In the genomic region with DNA sequence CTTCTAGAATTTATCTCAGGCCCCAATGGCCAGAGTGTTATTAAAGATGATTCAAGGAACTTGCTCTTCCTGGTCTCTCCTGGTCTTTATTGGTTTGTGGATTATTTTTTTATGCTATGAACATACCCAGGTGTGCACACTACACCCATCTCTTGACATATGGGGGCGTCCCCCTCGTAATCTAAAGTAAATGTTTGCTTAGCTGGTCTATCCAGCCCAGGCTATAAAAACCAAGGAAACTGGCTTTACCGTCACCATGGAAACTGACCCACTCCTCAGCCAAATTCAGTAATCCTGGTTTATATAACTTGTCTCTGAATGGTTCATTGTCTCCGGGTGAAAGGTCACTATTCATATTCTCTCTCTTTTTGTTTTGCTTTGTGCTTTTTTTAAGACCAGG, we compare ENCODE assay signal across 23 mouse cellular contexts. TPM values are rescaled to one million over a fixed set of nuclear protein-coding genes. Genes with fewer than 3 reads are reported as not detected.
DNase-seq lines count a peak whose midpoint lies in the region; ATAC-seq and TF ChIP-seq lines count a peak whose summit lies in the region.
"Had no signal": no experiment of that assay in that cellular context is flagged by ENCODE, and none has a peak within 500 bp of the region (broad histone marks: within the 10 kb centered on the region; RNA-seq: fewer than 3 reads in every experiment).

No protein-coding gene starts in this region.

- H3K27me3 ChIP-seq in lung, embryonic 16.5 days (ENCODE audit: control insufficient read depth, insufficient read depth, low read depth, low read length) = no peaks in the 10 kb centered on the region
- H3K27me3 ChIP-seq in embryonic facial prominence, embryonic 14.5 days (replicated peaks; ENCODE audit: control insufficient read depth, insufficient read depth, low read length) = no peaks in the 10 kb centered on the region
- H3K27me3 ChIP-seq in small intestine, adult 2 months (ENCODE audit: control insufficient read depth, insufficient read depth, low read length) = no peaks in the 10 kb centered on the region
- H3K27me3 ChIP-seq: embryonic facial prominence, embryonic 12.5 days; forebrain, embryonic 12.5 days; heart, embryonic 15.5 days had no signal

- H3K4me2 ChIP-seq in lung, embryonic 16.5 days (ENCODE audit: low read depth, low read length) = no peak overlapping the region
- H3K4me2 ChIP-seq in embryonic facial prominence, embryonic 14.5 days (ENCODE audit: low read depth, low read length) = no peak overlapping the region
- H3K4me2 ChIP-seq: embryonic facial prominence, embryonic 12.5 days; forebrain, embryonic 12.5 days; heart, embryonic 15.5 days; hindbrain, embryonic 14.5 days had no signal

- no peaks in the 10 kb centered on the region for H3K36me3 ChIP-seq in lung, embryonic 16.5 days (ENCODE audit: control insufficient read depth, insufficient read depth, low read length)
- H3K36me3 ChIP-seq in embryonic facial prominence, embryonic 14.5 days (ENCODE audit: control insufficient read depth, insufficient read depth, low read length) = no peaks in the 10 kb centered on the region
- H3K36me3 ChIP-seq in small intestine, adult 2 months (ENCODE audit: control insufficient read depth, insufficient read depth, low read length) = no peaks in the 10 kb centered on the region
- H3K36me3 ChIP-seq: embryonic facial prominence, embryonic 12.5 days; forebrain, embryonic 12.5 days; heart, embryonic 15.5 days had no signal

- no peaks in the 10 kb centered on the region for H3K9me3 ChIP-seq in lung, embryonic 16.5 days (ENCODE audit: control insufficient read depth, low read length)
- no peaks in the 10 kb centered on the region for H3K9me3 ChIP-seq in embryonic facial prominence, embryonic 14.5 days (ENCODE audit: control insufficient read depth, low read length)
- H3K9me3 ChIP-seq: embryonic facial prominence, embryonic 12.5 days; forebrain, embryonic 12.5 days; heart, embryonic 15.5 days had no signal

- TF ChIP-seq CTCF in brain, embryonic 14.5 days (IDR thresholded peaks at IDR 0.05; ENCODE audit: borderline replicate concordance, extremely low read depth, insufficient read depth, insufficient read length) = no peak
- TF ChIP-seq CTCF in small intestine, adult 2 months (IDR thresholded peaks at IDR 0.05; ENCODE audit: extremely low read depth, insufficient read length, insufficient replicate concordance, low read depth, low read length) = no peak

- H3K9ac ChIP-seq in lung, embryonic 16.5 days (ENCODE audit: low read length) = no peak overlapping the region
- no peak overlapping the region for H3K9ac ChIP-seq in embryonic facial prominence, embryonic 14.5 days (ENCODE audit: low read depth, low read length)
- H3K9ac ChIP-seq: embryonic facial prominence, embryonic 12.5 days; forebrain, embryonic 12.5 days; heart, embryonic 15.5 days; hindbrain, embryonic 14.5 days had no signal

- 43% methylated on average over 4 of the region's 4 CpGs for WGBS in lung, embryonic 16.5 days
- WGBS in embryonic facial prominence, embryonic 14.5 days = 68% methylated on average over 4 of the region's 4 CpGs
- WGBS in small intestine, adult 2 months = 24% methylated on average over 4 of the region's 4 CpGs

- no peak for TF ChIP-seq POLR2A in brain, embryonic 14.5 days (IDR thresholded peaks at IDR 0.05; ENCODE audit: borderline replicate concordance, extremely low read depth, insufficient read depth, insufficient read length, poor library complexity, severe bottlenecking)
- no peak for TF ChIP-seq POLR2A in small intestine, adult 2 months (IDR thresholded peaks at IDR 0.05; ENCODE audit: low read depth, low read length)

- peaks cover 14% of the 10 kb centered on the region for H3K4me1 ChIP-seq in lung, embryonic 16.5 days (replicated peaks; ENCODE audit: control insufficient read depth, insufficient read depth, low read length)
- H3K4me1 ChIP-seq in embryonic facial prominence, embryonic 14.5 days (ENCODE audit: control insufficient read depth, insufficient read depth, low read length) = no peaks in the 10 kb centered on the region
- H3K4me1 ChIP-seq in small intestine, adult 2 months (ENCODE audit: control insufficient read depth, insufficient read depth, insufficient read length, low read length) = 0 out of 2 replicates have a peak, but pooled peaks cover 2% of the 10 kb centered on the region
- H3K4me1 ChIP-seq: embryonic facial prominence, embryonic 12.5 days had no signal

- ATAC-seq in lung, embryonic 16.5 days (ENCODE audit: low read depth) = peak; percentile 67
- no peak for ATAC-seq in embryonic facial prominence, embryonic 14.5 days (ENCODE audit: low read depth)
- ATAC-seq: inflammation-experienced regulatory T-cells, adult 6 months; midbrain, embryonic 16.5 days had no signal

- H3K27ac ChIP-seq in lung, embryonic 16.5 days (ENCODE audit: low read length) = peak overlapping the region; percentile 55
- H3K27ac ChIP-seq in embryonic facial prominence, embryonic 14.5 days (replicated peaks; ENCODE audit: low read depth, low read length) = no peak overlapping the region
- peak overlapping the region; percentile 47; the same call in 1 of the 2 replicates for H3K27ac ChIP-seq in small intestine, adult 2 months (ENCODE audit: insufficient read depth, low read depth, low read length)
- H3K27ac ChIP-seq: embryonic facial prominence, embryonic 12.5 days; forebrain, embryonic 12.5 days; heart, embryonic 15.5 days; hindbrain, embryonic 14.5 days; layer of hippocampus, adult 2 months had no signal

- no peak for DNase-seq in lung, postnatal 14 days
- peak; percentile 29 for DNase-seq in brain, embryonic 14.5 days (ENCODE audit: low read depth)
- peak; percentile 26 for DNase-seq in embryonic facial prominence, embryonic 14.5 days (ENCODE audit: low spot score)
- no peak for DNase-seq in ovary, postnatal 14 days (ENCODE audit: low spot score)
- DNase-seq in adrenal gland, postnatal 10 days = no peak
- DNase-seq: adrenal gland, adult 8-10 months; cerebellum, adult 9-10 months; heart, postnatal 36 days; kidney, postnatal 25 days; thymus, postnatal 25 days had no signal

- H3K4me3 ChIP-seq in lung, embryonic 16.5 days (ENCODE audit: low read length) = no peak overlapping the region
- no peak overlapping the region for H3K4me3 ChIP-seq in embryonic facial prominence, embryonic 14.5 days (ENCODE audit: low read depth, low read length)
- H3K4me3 ChIP-seq in small intestine, adult 2 months (ENCODE audit: low read depth, low read length) = no peak overlapping the region
- H3K4me3 ChIP-seq: embryonic facial prominence, embryonic 12.5 days; erythroblast, embryonic 14.5 days; forebrain, embryonic 12.5 days; heart, embryonic 15.5 days; layer of hippocampus, adult 2 months had no signal

RNA-seq across cellular contexts. Expression of gene Tldc1, which starts 37.6 kb away (rescaled TPM):
- 13.9 and 15.3 TPM in 2 replicates for polyA plus RNA-seq in lung, embryonic 16.5 days (2015; fragmentation: Nextera tagmentation; extraction: Ambion mirVana)
- 13.5 and 16.1 TPM in 2 replicates for polyA plus RNA-seq in brain, embryonic 14.5 days (2012; rRNA removed)
- polyA plus RNA-seq in embryonic facial prominence, embryonic 14.5 days (2014; fragmentation: Nextera tagmentation; extraction: Ambion mirVana) = 5.4 and 5.5 TPM in 2 replicates
- polyA plus RNA-seq in small intestine, adult 2 months (2012; rRNA removed) = 4.6 and 7.4 TPM in 2 replicates
- total RNA-seq in adrenal gland, postnatal 10 days (2021) = 10 to 100 TPM in 1 of 2 experiments, 1 to 10 TPM in 1; 8.7 to 12.0 TPM

RNA-seq across cellular contexts. Expression of gene Atp2c2, which starts 40.8 kb away (rescaled TPM):
- polyA plus RNA-seq in lung, embryonic 16.5 days (2015; fragmentation: Nextera tagmentation; extraction: Ambion mirVana) = 3.5 and 4.0 TPM in 2 replicates
- 0.24 and 0.38 TPM in 2 replicates for polyA plus RNA-seq in brain, embryonic 14.5 days (2012; rRNA removed)
- polyA plus RNA-seq in embryonic facial prominence, embryonic 14.5 days (2014; fragmentation: Nextera tagmentation; extraction: Ambion mirVana) = 1.3 and 1.8 TPM in 2 replicates
- polyA plus RNA-seq in small intestine, adult 2 months (2012; rRNA removed) = 3.0 and 4.8 TPM in 2 replicates
- under 1 TPM; 0.12 to 0.39 TPM for total RNA-seq in adrenal gland, postnatal 10 days (2021)
- total RNA-seq: gastrocnemius, adult 8-10 months; heart, postnatal 36 days; liver, adult 2 months; megakaryocyte, adult 5-6 weeks had no signal
- polyA plus RNA-seq: erythroblast, embryonic 14.5 days; inflammation-experienced regulatory T-cells, adult 6 months; liver, adult 2 months had no signal

Comparison
In these comparisons a context has a peak if more than half of its experiments do, and no peak if none do; other contexts are left out.
1. DNase-seq: peak in brain, embryonic 14.5 days (single experiment) and embryonic facial prominence, embryonic 14.5 days (single experiment); none in lung, postnatal 14 days (single experiment), ovary, postnatal 14 days (single experiment) and adrenal gland, postnatal 10 days (single experiment).